Mouse (Mus musculus): Measurements from ENCODE around the gene Prr15l. TPM values are rescaled to one million over a fixed set of nuclear protein-coding genes. Genes with fewer than 3 reads are reported as not detected.
A peak's percentile ranks its signal among the peaks of the same experiment; 100 is the strongest.

Prr15l gene
- polyA plus RNA-seq, 1 experiment = 137 TPM

DNA sequence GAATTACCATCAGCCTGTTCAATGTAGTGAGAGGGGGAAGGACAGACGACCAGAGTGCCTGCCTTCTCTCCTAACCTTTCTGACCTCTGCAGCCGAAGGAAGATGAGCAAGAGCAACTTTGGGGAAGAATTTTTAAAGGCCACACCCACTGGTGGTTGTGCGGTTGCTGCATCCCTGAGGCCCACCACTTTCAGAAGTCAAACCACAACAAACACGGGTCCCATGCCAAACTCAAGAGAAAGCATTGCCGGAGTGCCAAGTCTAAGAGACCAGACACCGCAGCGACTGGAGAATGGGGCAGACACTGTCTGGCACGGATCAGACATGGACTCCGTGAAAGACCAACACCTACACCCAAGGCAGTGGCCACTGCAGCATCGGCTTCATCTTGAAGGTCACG lies 3.0 kb upstream of the Prr15l start:
- TF ChIP-seq CTCF (IDR thresholded peaks at IDR 0.05; ENCODE audit: extremely low read depth, insufficient read length, insufficient replicate concordance, low read depth, low read length) (no peak), POLR2A (IDR thresholded peaks at IDR 0.05; ENCODE audit: low read depth, low read length) (no peak)
- Histone ChIP-seq H3K36me3 (ENCODE audit: control insufficient read depth, insufficient read depth, low read length) (no peaks in the 10 kb centered on the region), H3K4me3 (ENCODE audit: low read depth, low read length) (no peak overlapping the region), H3K4me1 (ENCODE audit: control insufficient read depth, insufficient read depth, insufficient read length, low read length) (peaks cover 39% of the 10 kb centered on the region), H3K27ac (ENCODE audit: insufficient read depth, low read depth, low read length) (peak overlapping the region; percentile 94), H3K27me3 (ENCODE audit: control insufficient read depth, insufficient read depth, low read length) (no peaks in the 10 kb centered on the region)
- 60% methylated on average over 11 of the region's 11 CpGs for WGBS

DNA sequence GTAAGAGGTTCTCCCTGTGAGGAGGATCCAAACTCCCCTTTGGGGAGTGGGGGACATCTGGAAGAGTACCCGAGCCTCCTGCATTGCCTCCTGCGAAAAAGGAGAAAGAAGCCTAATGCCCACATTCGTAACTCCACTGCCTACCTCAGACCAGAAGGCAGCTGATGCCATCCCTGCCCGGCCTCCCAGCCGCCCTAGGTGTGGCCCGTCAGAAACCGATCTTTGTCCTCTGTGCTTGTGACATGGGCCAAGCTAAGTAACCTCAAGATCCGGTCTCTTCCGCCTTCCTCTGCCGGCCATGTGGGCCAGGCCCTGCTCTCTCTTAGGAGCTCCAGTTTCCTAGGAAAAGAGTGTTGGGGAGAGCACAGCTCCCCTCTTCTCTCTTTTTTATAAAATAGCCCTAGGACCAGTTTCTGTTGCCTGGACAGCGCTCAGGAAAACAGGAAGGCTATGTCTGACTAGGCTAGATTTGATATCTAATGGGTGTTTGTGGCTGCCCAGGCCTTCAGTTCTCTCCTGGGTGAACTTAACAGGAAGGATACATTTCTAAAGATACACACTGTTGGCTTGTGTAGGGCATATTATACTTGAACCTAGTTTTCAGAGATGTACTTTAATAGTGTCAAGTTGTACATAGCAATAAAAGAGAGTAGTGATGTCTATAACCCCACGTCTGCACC lies 2.3 kb upstream of the Prr15l start:
- Histone ChIP-seq H3K36me3 (ENCODE audit: control insufficient read depth, insufficient read depth, low read length) (no peaks in the 10 kb centered on the region), H3K27ac (ENCODE audit: insufficient read depth, low read depth, low read length) (peak overlapping the region; percentile 94), H3K4me3 (ENCODE audit: low read depth, low read length) (no peak overlapping the region; the same call in 1 of the 2 replicates), H3K27me3 (ENCODE audit: control insufficient read depth, insufficient read depth, low read length) (no peaks in the 10 kb centered on the region), H3K4me1 (ENCODE audit: control insufficient read depth, insufficient read depth, insufficient read length, low read length) (peaks cover 34% of the 10 kb centered on the region)
- WGBS = 31% methylated on average over 12 of the region's 12 CpGs
- TF ChIP-seq CTCF (IDR thresholded peaks at IDR 0.05; ENCODE audit: extremely low read depth, insufficient read length, insufficient replicate concordance, low read depth, low read length) (no peak), POLR2A (IDR thresholded peaks at IDR 0.05; ENCODE audit: low read depth, low read length) (peak; percentile 53; the same call in 1 of the 2 replicates)

DNA sequence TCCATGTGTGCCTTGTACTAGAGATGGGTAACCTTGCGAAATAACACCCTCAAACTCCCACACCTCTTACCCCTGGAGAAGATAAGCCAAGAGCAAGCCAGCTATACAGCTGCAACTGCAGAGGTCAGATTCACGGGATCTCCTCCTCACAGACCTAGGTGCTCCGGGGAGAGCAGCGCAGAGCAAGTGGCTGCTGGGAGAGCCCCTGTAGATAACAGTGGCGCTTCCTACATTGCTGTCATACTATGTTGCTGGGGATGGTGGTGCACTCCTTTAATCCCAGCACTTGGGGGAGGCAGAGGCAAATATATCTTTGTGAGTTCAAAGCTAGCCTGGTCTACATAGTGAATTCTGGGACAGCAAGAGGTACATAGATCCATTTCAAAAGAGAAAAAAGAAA lies 1.3 kb upstream of the Prr15l start:
- Histone ChIP-seq H3K36me3 (ENCODE audit: control insufficient read depth, insufficient read depth, low read length) (peaks cover 2% of the 10 kb centered on the region), H3K4me3 (ENCODE audit: low read depth, low read length) (no peak overlapping the region), H3K4me1 (ENCODE audit: control insufficient read depth, insufficient read depth, insufficient read length, low read length) (peaks cover 27% of the 10 kb centered on the region), H3K27me3 (ENCODE audit: control insufficient read depth, insufficient read depth, low read length) (no peaks in the 10 kb centered on the region), H3K27ac (ENCODE audit: insufficient read depth, low read depth, low read length) (peak overlapping the region; percentile 85)
- TF ChIP-seq POLR2A (IDR thresholded peaks at IDR 0.05; ENCODE audit: low read depth, low read length) (no peak), CTCF (IDR thresholded peaks at IDR 0.05; ENCODE audit: extremely low read depth, insufficient read length, insufficient replicate concordance, low read depth, low read length) (no peak)
- WGBS = 64% methylated on average over 5 of the region's 5 CpGs

DNA sequence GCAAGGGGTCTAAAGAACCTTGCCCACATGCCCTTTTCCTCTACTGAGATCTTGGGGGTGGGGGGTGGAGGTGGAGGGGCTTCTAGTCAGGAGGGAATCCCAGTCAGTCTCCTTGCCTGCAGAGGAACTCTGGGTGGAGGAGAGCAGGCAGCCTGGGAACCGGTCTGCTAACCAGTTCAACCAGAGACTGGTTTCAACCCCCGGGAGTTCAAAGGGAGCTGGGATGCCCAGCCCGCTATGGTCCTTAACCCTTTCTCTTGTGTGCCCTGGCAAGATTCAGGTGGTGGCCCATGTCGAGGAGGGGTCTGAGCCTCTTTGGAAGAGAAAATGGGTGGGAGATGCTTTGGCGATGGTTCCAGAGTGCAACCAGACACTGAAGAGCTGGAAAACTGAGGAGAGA lies 787 bp downstream of the Prr15l start:
- Histone ChIP-seq H3K4me3 (ENCODE audit: low read depth, low read length) (peak overlapping the region; percentile 87), H3K36me3 (ENCODE audit: control insufficient read depth, insufficient read depth, low read length) (peaks cover 18% of the 10 kb centered on the region), H3K4me1 (ENCODE audit: control insufficient read depth, insufficient read depth, insufficient read length, low read length) (peaks cover 27% of the 10 kb centered on the region), H3K27me3 (ENCODE audit: control insufficient read depth, insufficient read depth, low read length) (no peaks in the 10 kb centered on the region), H3K27ac (ENCODE audit: insufficient read depth, low read depth, low read length) (peak overlapping the region; percentile 100)
- TF ChIP-seq POLR2A (IDR thresholded peaks at IDR 0.05; ENCODE audit: low read depth, low read length) (no peak), CTCF (IDR thresholded peaks at IDR 0.05; ENCODE audit: extremely low read depth, insufficient read length, insufficient replicate concordance, low read depth, low read length) (peak; percentile 1; the same call in 1 of the 2 replicates)
- 14% methylated on average over 5 of the region's 5 CpGs for WGBS

DNA sequence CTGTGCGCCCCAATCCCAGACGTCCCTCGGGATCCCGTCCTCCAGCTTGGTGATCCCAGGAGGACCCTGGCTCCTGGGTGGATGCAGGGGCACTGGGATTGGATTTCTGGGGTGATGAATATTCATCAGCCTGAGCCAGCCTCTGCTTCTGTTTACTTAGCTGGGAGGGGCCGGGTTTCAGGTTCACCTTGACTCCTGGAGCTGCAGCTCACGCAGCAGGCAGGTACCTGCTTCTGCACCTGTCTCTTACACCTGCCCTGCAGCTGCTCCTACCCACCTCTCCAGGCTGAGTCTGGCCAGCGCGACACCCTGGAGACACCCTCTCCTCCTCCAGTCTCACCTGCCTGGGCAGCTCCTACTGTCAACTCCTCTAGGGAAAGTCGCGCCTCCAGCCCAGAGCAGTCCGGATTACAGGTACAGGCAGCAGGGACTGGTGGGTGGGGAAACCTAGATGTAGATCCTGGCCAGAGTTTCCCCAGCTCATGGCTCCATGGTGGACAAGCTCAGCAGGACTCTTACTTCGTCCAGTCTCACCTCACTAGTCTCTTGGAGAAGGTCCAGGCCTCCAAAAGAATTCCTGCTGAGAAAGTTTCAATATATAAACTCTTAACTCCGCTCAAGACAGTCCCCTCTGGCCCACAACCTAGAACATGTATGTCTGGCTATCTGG lies 1.3 kb downstream of the Prr15l start:
- Histone ChIP-seq H3K27me3 (ENCODE audit: control insufficient read depth, insufficient read depth, low read length) (no peaks in the 10 kb centered on the region), H3K4me3 (ENCODE audit: low read depth, low read length) (peak overlapping the region; percentile 87), H3K36me3 (ENCODE audit: control insufficient read depth, insufficient read depth, low read length) (peaks cover 23% of the 10 kb centered on the region), H3K27ac (ENCODE audit: insufficient read depth, low read depth, low read length) (peak overlapping the region; percentile 100), H3K4me1 (ENCODE audit: control insufficient read depth, insufficient read depth, insufficient read length, low read length) (peaks cover 25% of the 10 kb centered on the region)
- no peak for TF ChIP-seq CTCF (IDR thresholded peaks at IDR 0.05; ENCODE audit: extremely low read depth, insufficient read length, insufficient replicate concordance, low read depth, low read length)
- peak; percentile 89 for TF ChIP-seq POLR2A (IDR thresholded peaks at IDR 0.05; ENCODE audit: low read depth, low read length)
- WGBS = 11% methylated on average over 13 of the region's 13 CpGs

DNA sequence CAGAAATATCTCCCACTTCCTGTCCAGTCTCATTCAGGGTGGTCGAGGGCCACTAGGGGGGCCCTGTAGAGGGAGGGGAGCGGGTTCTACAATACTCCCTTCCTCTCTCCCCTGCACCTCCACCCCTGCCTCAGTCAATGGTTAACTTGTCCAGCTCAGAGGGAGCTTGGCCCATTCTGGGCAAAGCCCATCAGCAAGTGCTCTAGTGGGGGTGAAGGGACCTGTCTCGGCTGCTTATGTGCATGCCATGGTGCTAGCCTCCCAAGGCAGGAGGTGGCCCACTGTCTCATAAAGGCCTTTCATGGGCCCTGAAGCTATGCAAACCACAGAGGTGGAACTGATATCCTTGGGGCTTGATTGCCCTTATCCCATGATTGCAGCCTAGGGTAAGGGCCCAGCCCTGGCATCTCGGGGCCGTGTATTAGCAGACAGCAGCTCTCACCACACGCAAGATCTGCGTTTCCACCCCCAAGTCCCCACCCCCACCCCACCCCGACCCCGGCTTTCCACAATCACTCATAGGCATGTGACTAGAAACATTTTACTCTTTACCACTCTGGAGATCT lies 1.9 kb downstream of the Prr15l start:
- WGBS = 20% methylated on average over 9 of the region's 9 CpGs
- Histone ChIP-seq H3K36me3 (ENCODE audit: control insufficient read depth, insufficient read depth, low read length) (peaks cover 29% of the 10 kb centered on the region), H3K27ac (ENCODE audit: insufficient read depth, low read depth, low read length) (peak overlapping the region; percentile 100), H3K4me1 (ENCODE audit: control insufficient read depth, insufficient read depth, insufficient read length, low read length) (peaks cover 23% of the 10 kb centered on the region), H3K4me3 (ENCODE audit: low read depth, low read length) (peak overlapping the region; percentile 87), H3K27me3 (ENCODE audit: control insufficient read depth, insufficient read depth, low read length) (no peaks in the 10 kb centered on the region)
- TF ChIP-seq CTCF (IDR thresholded peaks at IDR 0.05; ENCODE audit: extremely low read depth, insufficient read length, insufficient replicate concordance, low read depth, low read length) = no peak
- TF ChIP-seq POLR2A (IDR thresholded peaks at IDR 0.05; ENCODE audit: low read depth, low read length) = peak; percentile 57

All from small intestine, adult 2 months (tissue).